Mouse (Mus musculus): ENCODE results near the gene Gm28308.

- TF ChIP-seq CTCF (IDR thresholded peaks at IDR 0.05; ENCODE audit: borderline replicate concordance, insufficient read depth, low read depth, low read length) (no peak), POLR2A (IDR thresholded peaks at IDR 0.05; ENCODE audit: borderline replicate concordance, insufficient read depth, low read length) (no peak)
Measured at GRCm38 (mm10) chr6:52219234-52219942, 6.2 kb upstream of the Gm28308 start.

All from cerebellum, adult 2 months (tissue).